Mouse (Mus musculus) bone marrow macrophage, adult 2 months (primary cell): ENCODE data around the gene Cpn1.

Experiments used
- CTCF ChIP-seq: IDR thresholded peaks from 2 replicates; pipeline ENCODE4 v1.5.1; 2012; ENCODE audit warnings: low read depth, mild to moderate bottlenecking, low read length, moderate library complexity
- POLR2A ChIP-seq: IDR thresholded peaks from 2 replicates; pipeline ENCODE4 v1.6.1; 2012; ENCODE audit warnings: mild to moderate bottlenecking, low read depth, low read length, borderline replicate concordance

GRCm38 (mm10) chr19:43990362-43990761 is 4.0 kb upstream of the Cpn1 start:
- TF ChIP-seq CTCF (no peak), POLR2A (no peak)
